Mouse (Mus musculus) forelimb bud, embryonic 11.5 days (tissue): ENCODE results near the gene Naa20.

Experiments used
- DNase-seq: peaks from one replicate; pipeline ENCODE4 v3.0.0-alpha.2; 2012; ENCODE audit warnings: low read depth, low spot score

Gene Naa20

DNA sequence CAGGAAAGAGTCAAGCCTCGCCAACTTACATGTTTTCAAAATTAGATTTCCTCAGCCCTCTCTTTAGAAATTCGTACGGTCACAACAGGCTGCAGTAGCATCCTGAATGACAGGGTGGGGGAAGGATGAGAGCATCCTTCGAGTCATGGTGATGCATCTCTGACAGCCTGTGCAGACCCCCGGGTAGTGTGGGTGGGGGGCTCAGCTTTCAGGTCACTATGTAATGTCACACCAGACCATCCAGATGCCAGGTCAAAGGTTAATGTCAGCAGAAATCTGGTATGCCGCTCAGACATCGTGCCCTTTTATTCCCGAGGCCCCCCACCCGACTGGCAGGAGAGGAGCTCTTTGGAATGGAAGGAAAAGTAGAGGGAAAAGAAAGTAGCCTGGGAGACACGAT lies 48.3 kb downstream of the Naa20 start:
- no peak for DNase-seq

DNA sequence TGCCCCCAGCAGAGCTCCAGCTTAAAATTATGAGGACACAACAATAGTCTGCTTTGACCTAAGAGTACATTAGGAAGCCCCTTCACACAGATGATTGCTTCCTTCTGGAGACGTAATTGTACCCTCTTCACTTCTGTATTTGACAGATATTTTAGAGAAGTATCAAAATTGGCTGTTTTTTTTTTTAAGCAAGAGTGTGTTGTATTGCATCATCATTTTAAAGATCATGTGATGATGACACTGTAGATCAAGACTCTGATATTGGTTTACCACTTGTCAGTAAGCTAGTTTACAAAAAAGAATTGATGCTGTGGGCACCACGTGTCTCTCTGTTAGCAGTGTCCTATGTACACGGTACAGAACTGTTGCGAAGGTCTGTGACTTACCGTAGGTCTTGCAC lies 50.8 kb downstream of the Naa20 start:
- no peak for DNase-seq

DNA sequence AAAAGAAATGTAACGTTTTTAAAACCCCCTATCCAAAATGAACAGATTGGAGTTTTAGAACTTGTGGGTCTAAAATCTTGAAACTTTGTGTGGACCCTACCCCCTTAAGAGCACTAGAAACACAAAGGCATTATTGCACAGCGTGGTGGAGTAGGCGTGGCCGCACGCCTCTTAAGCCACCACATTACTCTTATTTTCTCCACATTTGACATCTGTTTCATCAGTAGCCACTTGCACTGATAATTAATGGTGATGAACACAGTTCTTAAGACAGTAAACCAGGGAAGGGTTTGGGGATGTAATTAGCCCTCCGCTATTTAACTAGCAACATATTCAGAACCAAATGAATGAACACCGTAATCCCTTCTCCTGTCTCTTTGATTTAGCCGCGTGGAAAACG lies 53.9 kb downstream of the Naa20 start:
- DNase-seq: no peak

GRCm38 (mm10) chr2:145956318-145956717 lies 54.4 kb downstream of the Naa20 start:
- no peak for DNase-seq

DNA sequence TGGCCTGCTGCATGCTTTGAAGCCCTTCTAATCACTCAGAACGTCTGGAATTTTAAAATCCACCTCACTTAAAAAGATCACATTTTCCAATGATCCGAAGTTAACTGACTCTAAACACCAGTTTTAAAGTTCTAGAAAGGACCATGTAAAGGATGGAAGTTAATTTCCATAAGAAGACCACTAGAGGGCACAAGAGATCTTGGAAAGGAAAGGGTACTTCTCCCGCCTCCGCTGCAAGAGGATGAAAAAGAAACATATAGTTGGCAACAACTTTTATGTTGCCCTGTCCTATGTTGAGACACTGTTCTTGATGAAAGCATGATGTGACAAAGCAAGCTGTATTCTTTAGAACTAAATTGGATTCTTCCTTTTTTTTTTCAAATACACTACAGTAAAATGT lies 55.6 kb downstream of the Naa20 start:
- DNase-seq: peak; percentile 43

DNA sequence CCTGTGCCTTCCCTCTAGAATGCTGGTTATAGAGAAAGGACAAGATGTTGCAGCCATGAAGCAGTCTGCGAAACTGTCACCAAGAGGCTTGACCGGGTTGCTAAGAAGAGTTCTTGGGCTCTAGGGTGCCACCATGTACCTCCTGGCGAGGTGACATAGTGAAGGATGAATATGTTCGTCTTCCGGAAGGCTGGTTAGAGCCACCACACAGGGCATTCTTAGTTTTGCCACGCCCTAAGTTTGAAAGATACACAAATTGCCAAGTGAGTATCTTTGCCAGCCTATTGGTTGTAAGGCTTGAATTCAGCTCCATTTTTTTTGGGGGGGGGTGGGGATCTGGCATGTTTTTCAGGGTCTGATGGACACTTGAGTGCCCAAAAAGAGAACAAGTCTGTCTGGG lies 56.2 kb downstream of the Naa20 start:
- no peak for DNase-seq

DNA sequence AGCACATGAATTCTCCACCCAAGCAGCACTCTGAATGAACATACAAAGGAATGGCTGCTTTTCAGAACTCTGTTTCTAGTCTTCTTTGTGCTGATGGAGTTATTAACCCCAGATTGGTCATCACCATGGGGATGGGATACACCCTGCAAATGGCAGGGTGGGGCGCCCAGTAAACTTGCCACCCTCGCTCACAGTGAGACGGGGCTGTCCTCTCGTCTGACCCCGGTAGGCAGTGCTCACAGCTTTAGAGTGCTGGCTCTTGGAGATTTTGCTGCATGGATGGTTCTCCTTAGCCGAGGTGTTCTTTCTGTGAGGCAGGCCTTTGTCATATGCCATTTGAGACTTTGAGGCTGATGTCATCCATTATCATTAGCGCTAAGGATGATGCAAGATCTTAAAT lies 56.7 kb downstream of the Naa20 start:
- no peak for DNase-seq

DNA sequence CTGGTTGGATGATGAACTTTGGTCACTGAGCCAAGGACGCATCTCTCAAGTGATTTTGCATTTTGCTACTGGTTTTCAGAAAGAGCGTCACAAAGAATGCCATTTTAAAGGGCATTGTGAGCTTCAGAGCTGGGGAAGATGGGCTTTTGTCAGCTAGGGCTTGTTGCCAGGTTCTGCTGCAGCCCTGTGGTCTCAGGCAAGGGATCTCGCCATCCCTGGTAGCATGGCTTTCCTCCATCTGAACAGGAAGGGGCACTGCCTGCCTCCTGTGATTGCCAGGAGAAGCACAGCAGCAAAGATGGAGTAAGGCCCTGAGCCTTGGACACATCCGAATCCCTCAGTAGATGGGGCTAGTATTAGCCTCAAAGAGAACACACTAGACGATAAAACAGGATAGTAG lies 60.0 kb downstream of the Naa20 start:
- no peak for DNase-seq
